Mouse (Mus musculus): Measurements from ENCODE around the gene Zfp952. TPM values are rescaled to one million over a fixed set of nuclear protein-coding genes. Genes with fewer than 3 reads are reported as not detected.

Zfp952 gene
- polyA plus RNA-seq, 1 experiment from 2014 or later: 19.2 TPM

DNA sequence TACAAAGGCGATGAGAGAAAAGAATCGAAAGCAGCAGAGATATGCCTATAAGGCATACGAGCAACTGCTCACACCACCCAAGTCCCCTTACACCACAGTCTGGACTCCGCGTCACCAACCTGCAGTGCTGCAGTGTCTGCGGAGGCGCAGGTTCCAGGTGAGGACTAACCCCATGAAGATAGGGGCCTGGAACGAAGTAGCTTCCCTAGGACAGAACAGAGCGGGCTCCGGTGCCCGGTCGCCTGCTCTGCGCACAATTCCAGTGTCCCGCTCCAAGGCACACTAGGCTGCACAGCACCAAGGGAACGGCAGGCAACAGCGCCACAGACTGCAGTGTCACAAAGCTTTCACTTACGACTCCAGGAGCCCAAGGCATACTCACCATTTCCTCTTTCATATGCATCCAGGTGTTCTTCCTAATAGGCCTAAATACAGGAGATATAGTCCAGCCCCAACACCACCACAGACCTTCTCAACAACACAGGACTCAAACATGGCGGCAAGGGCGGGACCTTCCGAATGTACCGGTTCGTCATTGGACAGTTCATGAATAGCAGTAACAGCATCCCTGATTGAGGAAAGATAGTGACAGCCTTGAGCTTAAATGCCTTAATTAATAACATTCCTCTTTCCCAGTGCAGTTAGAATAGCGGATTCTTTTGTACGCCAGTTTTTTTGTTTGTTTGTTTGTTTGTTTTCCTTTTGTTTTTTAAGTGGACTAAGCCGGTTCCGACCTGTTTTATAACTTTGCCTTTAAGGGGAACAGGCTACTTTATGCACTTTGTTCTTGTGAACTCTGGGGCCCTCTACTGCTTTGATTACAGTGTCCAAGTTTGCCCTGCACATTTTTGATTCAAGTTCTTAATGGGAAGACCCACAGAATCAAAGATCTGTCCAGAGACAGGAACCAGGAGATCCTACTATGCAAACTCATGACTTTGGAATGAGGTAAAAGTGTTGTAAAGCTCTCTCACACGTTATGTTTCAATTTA, 40.3 kb downstream of the Zfp952 start, which contains the start of gene Zfp763:
Zfp763 (minus strand) TSS at position 503 of the 992 bp plus-strand sequence.
- Histone ChIP-seq H3K4me3 (ENCODE audit: low read depth, low read length) (peak within 1 kb of the TSS; percentile 87), H3K4me2 (peak within 1 kb of the TSS; percentile 46), H3K27ac (ENCODE audit: low read depth, low read length) (peak within 1 kb of the TSS; percentile 67), H3K36me3 (ENCODE audit: control insufficient read depth, insufficient read depth, low read length) (no peaks in the 10 kb centered on the region), H3K4me1 (ENCODE audit: control insufficient read depth, insufficient read depth, low read length) (no peaks in the 10 kb centered on the region), H3K9me3 (ENCODE audit: control insufficient read depth, low read length) (peaks cover 3% of the 10 kb centered on the region; the same call in 1 of the 2 replicates), H3K9ac (ENCODE audit: low read length) (peak within 1 kb of the TSS; percentile 93), H3K27me3 (ENCODE audit: control insufficient read depth, insufficient read depth, low read length) (no peaks in the 10 kb centered on the region)
- 4% methylated on average over 27 of the region's 27 CpGs for WGBS
- peak; percentile 98 for DNase-seq (ENCODE audit: low spot score, missing footprints)
- ATAC-seq (ENCODE audit: low FRiP score): peak; percentile 99

Other genes with a start within 250 kb of the Zfp952 start
- gene Zfp871, start 204.8 kb upstream of the Zfp952 start, polyA plus RNA-seq (2014; fragmentation: Nextera tagmentation; extraction: Ambion mirVana): 32.0 and 33.8 TPM in 2 replicates
- 38.1 and 42.0 TPM in 2 replicates for gene Zfp811, start 183.2 kb upstream of the Zfp952 start, polyA plus RNA-seq (2014; fragmentation: Nextera tagmentation; extraction: Ambion mirVana)
- 18.6 and 19.3 TPM in 2 replicates for gene Zfp799, start 162.9 kb upstream of the Zfp952 start, polyA plus RNA-seq (2014; fragmentation: Nextera tagmentation; extraction: Ambion mirVana)
- 9.7 and 11.0 TPM in 2 replicates for gene Zfp870, start 101.5 kb upstream of the Zfp952 start, polyA plus RNA-seq (2014; fragmentation: Nextera tagmentation; extraction: Ambion mirVana)
- gene Cyp4f14, start 75.8 kb upstream of the Zfp952 start, polyA plus RNA-seq (2014; fragmentation: Nextera tagmentation; extraction: Ambion mirVana): not detected in 2 replicates
- gene Cyp4f13, start 45.7 kb upstream of the Zfp952 start, polyA plus RNA-seq (2014; fragmentation: Nextera tagmentation; extraction: Ambion mirVana): 2.0 and 2.2 TPM in 2 replicates
- 14.4 and 15.6 TPM in 2 replicates for gene Zfp472, start 27.3 kb upstream of the Zfp952 start, polyA plus RNA-seq (2014; fragmentation: Nextera tagmentation; extraction: Ambion mirVana)
- gene Zfp763, start 40.3 kb downstream of the Zfp952 start, polyA plus RNA-seq (2014; fragmentation: Nextera tagmentation; extraction: Ambion mirVana): 22.8 and 25.4 TPM in 2 replicates
- gene 4921501E09Rik, start 74.9 kb downstream of the Zfp952 start, polyA plus RNA-seq (2014; fragmentation: Nextera tagmentation; extraction: Ambion mirVana): not detected in 2 replicates
- gene Zfp563, start 96.2 kb downstream of the Zfp952 start, polyA plus RNA-seq (2014; fragmentation: Nextera tagmentation; extraction: Ambion mirVana): 10.7 and 14.1 TPM in 2 replicates
- not detected in 2 replicates for gene Morc2b, start 146.6 kb downstream of the Zfp952 start, polyA plus RNA-seq (2014; fragmentation: Nextera tagmentation; extraction: Ambion mirVana)
- gene Olfr55, start 175.3 kb downstream of the Zfp952 start, polyA plus RNA-seq (2014; fragmentation: Nextera tagmentation; extraction: Ambion mirVana): not detected in 2 replicates
- gene Olfr239, start 198.2 kb downstream of the Zfp952 start, polyA plus RNA-seq (2014; fragmentation: Nextera tagmentation; extraction: Ambion mirVana): not detected in 2 replicates
- gene Olfr1564, start 228.6 kb downstream of the Zfp952 start, polyA plus RNA-seq (2014; fragmentation: Nextera tagmentation; extraction: Ambion mirVana): 0.03 TPM in 1 of 2 replicates, not detected in the other